Mouse (Mus musculus): Measurements from ENCODE around the gene Icam1. TPM values are rescaled to one million over a fixed set of nuclear protein-coding genes. Genes with fewer than 3 reads are reported as not detected.

Gene Icam1
- total and polyA plus RNA-seq, 3 experiments: 70.6 to 202 (median 102) TPM

- Histone ChIP-seq H3K27me3 (replicated peaks) (no peaks in the 10 kb centered on the region), H3K4me3 (replicated peaks in 1 of 3; ENCODE audit: low read depth in 2 of 3, low read length in 2 of 3, poor library complexity in 1 of 3) (no peak overlapping the region), H3K4me1 (ENCODE audit: control insufficient read depth in 1 of 2, insufficient read depth in 2 of 2) (peaks cover 2 to 10% of the 10 kb centered on the region in 2 experiments; a peak in 3 of 4 replicates), H3K9ac (ENCODE audit: insufficient read depth, low read depth) (no peak overlapping the region), H3K27ac (ENCODE audit: insufficient read depth, low read depth) (no peak overlapping the region), H3K79me2 (replicated peaks; ENCODE audit: control insufficient read depth, extremely low read depth, insufficient read depth, poor library complexity, severe bottlenecking) (peaks cover 11% of the 10 kb centered on the region), H3K9me3 (replicated peaks; ENCODE audit: low read length) (no peaks in the 10 kb centered on the region), H3K36me3 (replicated peaks in 1 of 2; ENCODE audit: control insufficient read depth in 1 of 2, insufficient read depth in 1 of 2, low read length in 1 of 2) (peaks cover 42 to 49% of the 10 kb centered on the region in 2 experiments), H3K4me2 (ENCODE audit: insufficient read depth, low read depth, poor library complexity, severe bottlenecking) (no peak overlapping the region)
- dilution Hi-C loops (cut with MboI; ENCODE audit: extremely low pct_ligation_motif_present, extremely low pct_unique_long_range_greater_than_20kb, low sequenced_read_pairs) (no loop called here), in situ Hi-C loops (cut with MboI; ENCODE audit: low pct_ligation_motif_present, low pct_unique_long_range_greater_than_20kb, low sequenced_read_pairs) (no loop called here)
- no peak for DNase-seq (ENCODE audit: extremely low read depth)
- no peak for TF ChIP-seq E2F4 (IDR thresholded peaks at IDR 0.05; ENCODE audit: insufficient replicate concordance, low read depth, low read length)
- no peak for TF ChIP-seq UBTF (IDR thresholded peaks at IDR 0.05; ENCODE audit: low read depth, low read length)
- TF ChIP-seq ZC3H11A (IDR thresholded peaks at IDR 0.05; ENCODE audit: low read depth, low read length): no peak
- TF ChIP-seq CTCF (conservative IDR thresholded peaks at IDR 0.05 in 1 of 2, IDR thresholded peaks at IDR 0.05 in 1 of 2; ENCODE audit: low read depth in 2 of 2, low read length in 2 of 2): no peak
Measured at GRCm38 (mm10) chr9:21007313-21007952, 8.4 kb upstream of the Icam1 start.

GRCm38 (mm10) chr9:21008007-21008406 lies 7.8 kb upstream of the Icam1 start:
- Histone ChIP-seq H3K27ac (ENCODE audit: insufficient read depth, low read depth) (no peak overlapping the region), H3K4me3 (replicated peaks in 1 of 3; ENCODE audit: low read depth in 2 of 3, low read length in 2 of 3, poor library complexity in 1 of 3) (no peak overlapping the region), H3K9ac (ENCODE audit: insufficient read depth, low read depth) (no peak overlapping the region), H3K9me3 (replicated peaks; ENCODE audit: low read length) (no peaks in the 10 kb centered on the region), H3K4me2 (ENCODE audit: insufficient read depth, low read depth, poor library complexity, severe bottlenecking) (no peak overlapping the region), H3K27me3 (replicated peaks) (no peaks in the 10 kb centered on the region), H3K79me2 (replicated peaks; ENCODE audit: control insufficient read depth, extremely low read depth, insufficient read depth, poor library complexity, severe bottlenecking) (peaks cover 11% of the 10 kb centered on the region), H3K36me3 (replicated peaks in 1 of 2; ENCODE audit: control insufficient read depth in 1 of 2, insufficient read depth in 1 of 2, low read length in 1 of 2) (peaks cover 42 to 49% of the 10 kb centered on the region in 2 experiments), H3K4me1 (ENCODE audit: control insufficient read depth in 1 of 2, insufficient read depth in 2 of 2) (peaks cover 2 to 10% of the 10 kb centered on the region in 2 experiments; a peak in 3 of 4 replicates)
- TF ChIP-seq ELF1 (IDR thresholded peaks at IDR 0.05; ENCODE audit: low read depth, low read length): no peak
- peak in 1 of 2 experiments; percentile 51; a peak in 2 of 4 replicates for TF ChIP-seq CTCF (conservative IDR thresholded peaks at IDR 0.05 in 1 of 2, IDR thresholded peaks at IDR 0.05 in 1 of 2; ENCODE audit: low read depth in 2 of 2, low read length in 2 of 2)
- peak; percentile 20 for TF ChIP-seq RAD21 (IDR thresholded peaks at IDR 0.05; ENCODE audit: low read depth, low read length)
- no peak for TF ChIP-seq ZKSCAN1 (IDR thresholded peaks at IDR 0.05; ENCODE audit: borderline replicate concordance, low read depth, low read length)
- no peak for TF ChIP-seq USF2 (conservative IDR thresholded peaks at IDR 0.05; ENCODE audit: low read depth, low read length)
- no peak for TF ChIP-seq ETS1 (conservative IDR thresholded peaks at IDR 0.05; ENCODE audit: low read depth, low read length)
- TF ChIP-seq SMC3 (IDR thresholded peaks at IDR 0.05; ENCODE audit: low read depth, low read length): peak; percentile 36; the same call in 1 of the 2 replicates
- no peak for TF ChIP-seq HCFC1 (IDR thresholded peaks at IDR 0.05; ENCODE audit: low read depth, low read length)
- TF ChIP-seq MAZ (IDR thresholded peaks at IDR 0.05; ENCODE audit: low read depth, low read length): no peak
- TF ChIP-seq RCOR1 (conservative IDR thresholded peaks at IDR 0.05; ENCODE audit: low read depth, low read length): no peak
- TF ChIP-seq GABPA (IDR thresholded peaks at IDR 0.05; ENCODE audit: insufficient replicate concordance, low read depth, low read length): no peak
- no peak for TF ChIP-seq POLR2A (IDR thresholded peaks at IDR 0.05; ENCODE audit: low read depth, low read length)
- TF ChIP-seq ZMIZ1 (IDR thresholded peaks at IDR 0.05; ENCODE audit: low read depth, low read length): no peak
- no peak for TF ChIP-seq MYC (IDR thresholded peaks at IDR 0.05; ENCODE audit: low read depth, low read length)
- no peak for DNase-seq (ENCODE audit: extremely low read depth)
- dilution Hi-C loops (cut with MboI; ENCODE audit: extremely low pct_ligation_motif_present, extremely low pct_unique_long_range_greater_than_20kb, low sequenced_read_pairs): no loop called here
- in situ Hi-C loops (cut with MboI; ENCODE audit: low pct_ligation_motif_present, low pct_unique_long_range_greater_than_20kb, low sequenced_read_pairs): no loop called here

Measured in CH12.LX (cell line).